Mouse (Mus musculus) MEL (cell line): Measurements from ENCODE around the gene Il31ra. TPM values are rescaled to one million over a fixed set of nuclear protein-coding genes. Genes with fewer than 3 reads are reported as not detected.

Experiments used
- DNase-seq: peaks from one replicate; pipeline ENCODE4 v3.0.0; 2011; ENCODE audit warnings: low read depth, low spot score
- H3K27ac ChIP-seq: 2 replicates; pipeline ENCODE4 v1.5.1; 2012; ENCODE audit warnings: low read depth, mild to moderate bottlenecking, control low read depth, low read length, moderate library complexity; ENCODE audit not compliant: control insufficient read depth
- H3K27me3 ChIP-seq, 2 experiments: fragments of 150-350 bp in 1 of 2; sonication (generic) in 1 of 2; 2 replicates each; pipeline ENCODE4 v1.6.1; 2012; ENCODE audit warnings: low read length in 2 of 2, mild to moderate bottlenecking in 2 of 2, improper control_type of control experiment in 1 of 2, moderate library complexity in 1 of 2; ENCODE audit not compliant: insufficient read depth in 2 of 2, control insufficient read depth in 1 of 2
- H3K36me3 ChIP-seq, 2 experiments: 2 replicates each; pipeline ENCODE4 v1.6.1; 2012 to 2014; ENCODE audit warnings: low read length in 2 of 2, improper control_type of control experiment in 1 of 2, inconsistent platforms in 1 of 2, mild to moderate bottlenecking in 1 of 2; ENCODE audit not compliant: insufficient read depth in 2 of 2, control insufficient read depth in 1 of 2
- H3K4me1 ChIP-seq, 2 experiments: fragments of 150-350 bp in 1 of 2; sonication (generic) in 1 of 2; 2 replicates each; pipeline ENCODE4 v1.6.1; 2012; ENCODE audit warnings: low read length in 2 of 2, improper control_type of control experiment in 1 of 2, mild to moderate bottlenecking in 1 of 2; ENCODE audit not compliant: insufficient read depth in 2 of 2, control insufficient read depth in 1 of 2
- H3K4me3 ChIP-seq, 2 experiments: fragments of 150-350 bp in 1 of 2; sonication (generic) in 1 of 2; 2 replicates each; pipeline ENCODE4 v1.5.1; 2012; ENCODE audit warnings: low read depth in 2 of 2, low read length in 2 of 2, mild to moderate bottlenecking in 2 of 2, moderate library complexity in 2 of 2, control low read depth in 1 of 2, improper control_type of control experiment in 1 of 2; ENCODE audit not compliant: control insufficient read depth in 1 of 2, insufficient read depth in 1 of 2
- H3K79me2 ChIP-seq: 2 replicates; pipeline ENCODE4 v1.6.1; 2012; ENCODE audit warnings: mild to moderate bottlenecking, low read length, moderate library complexity; ENCODE audit not compliant: control insufficient read depth, poor library complexity, insufficient read depth
- H3K9ac ChIP-seq: 2 replicates; pipeline ENCODE4 v1.6.1; 2012; ENCODE audit warnings: low read depth, mild to moderate bottlenecking, control low read depth, low read length, moderate library complexity; ENCODE audit not compliant: control insufficient read depth, poor library complexity, severe bottlenecking
- H3K9me3 ChIP-seq: fragments of 150-350 bp; sonication (generic); replicated peaks from 2 replicates; pipeline ENCODE4 v1.6.1; 2012; ENCODE audit warnings: mild to moderate bottlenecking, low read length, improper control_type of control experiment, moderate library complexity; ENCODE audit not compliant: insufficient read depth
- BHLHE40 ChIP-seq: IDR thresholded peaks from 2 replicates; pipeline ENCODE4 v1.6.1; 2012; ENCODE audit warnings: low read depth, mild to moderate bottlenecking, inconsistent platforms, low read length, improper control_type of control experiment, borderline replicate concordance
- CHD1 ChIP-seq: IDR thresholded peaks from 2 replicates; pipeline ENCODE4 v1.6.1; 2012; ENCODE audit warnings: low read depth, mild to moderate bottlenecking, inconsistent platforms, low read length, improper control_type of control experiment
- CHD2 ChIP-seq: IDR thresholded peaks from 2 replicates; pipeline ENCODE4 v1.6.1; 2011; ENCODE audit warnings: low read length, improper control_type of control experiment
- CTCF ChIP-seq, 3 experiments: IDR thresholded peaks in 2 of 3; conservative IDR thresholded peaks in 1 of 3; 2 replicates each; pipeline ENCODE4 v1.5.1; 2011 to 2012; ENCODE audit warnings: low read length in 3 of 3, low read depth in 2 of 3, mild to moderate bottlenecking in 2 of 3, improper control_type of control experiment in 1 of 3, inconsistent platforms in 1 of 3, mixed read lengths in 1 of 3, moderate library complexity in 1 of 3; ENCODE audit not compliant: control insufficient read depth in 1 of 3, insufficient read depth in 1 of 3, poor library complexity in 1 of 3, severe bottlenecking in 1 of 3
- ETS1 ChIP-seq: IDR thresholded peaks from 2 replicates; pipeline ENCODE4 v1.6.1; 2012; ENCODE audit warnings: low read depth, mild to moderate bottlenecking, inconsistent platforms, low read length, improper control_type of control experiment, moderate library complexity
- HCFC1 ChIP-seq: IDR thresholded peaks from 2 replicates; pipeline ENCODE4 v1.6.1; 2012; ENCODE audit warnings: low read depth, mild to moderate bottlenecking, inconsistent platforms, low read length, improper control_type of control experiment, moderate library complexity
- MXI1 ChIP-seq: IDR thresholded peaks from 2 replicates; pipeline ENCODE4 v1.6.1; 2011; ENCODE audit warnings: mild to moderate bottlenecking, low read depth, low read length, improper control_type of control experiment
- MYC ChIP-seq: IDR thresholded peaks from 2 replicates; pipeline ENCODE4 v1.6.1; 2011; ENCODE audit warnings: low read depth, mild to moderate bottlenecking, low read length, improper control_type of control experiment, moderate library complexity
- NELFE ChIP-seq: IDR thresholded peaks from 2 replicates; pipeline ENCODE4 v1.6.1; 2011; ENCODE audit warnings: low read depth, low read length, improper control_type of control experiment
- NRF1 ChIP-seq: IDR thresholded peaks from 2 replicates; pipeline ENCODE4 v1.6.1; 2014; ENCODE audit warnings: low read depth, mild to moderate bottlenecking, inconsistent platforms, low read length, improper control_type of control experiment, moderate library complexity; ENCODE audit not compliant: poor library complexity, insufficient read depth, severe bottlenecking
- POLR2AphosphoS2 ChIP-seq: IDR thresholded peaks from 2 replicates; pipeline ENCODE4 v1.6.1; 2011; ENCODE audit warnings: low read length, improper control_type of control experiment
- RAD21 ChIP-seq: IDR thresholded peaks from 2 replicates; pipeline ENCODE4 v1.6.1; 2011; ENCODE audit warnings: mild to moderate bottlenecking, low read depth, low read length, improper control_type of control experiment
- RCOR1 ChIP-seq: IDR thresholded peaks from 2 replicates; pipeline ENCODE4 v1.6.1; 2012; ENCODE audit warnings: low read depth, mild to moderate bottlenecking, inconsistent platforms, low read length, improper control_type of control experiment
- SIN3A ChIP-seq: IDR thresholded peaks from 2 replicates; pipeline ENCODE4 v1.6.1; 2012; ENCODE audit warnings: low read length, improper control_type of control experiment, inconsistent platforms
- SMC3 ChIP-seq: IDR thresholded peaks from 2 replicates; pipeline ENCODE4 v1.6.1; 2011; ENCODE audit warnings: low read depth, low read length, improper control_type of control experiment
- TAL1 ChIP-seq: IDR thresholded peaks from 2 replicates; pipeline ENCODE4 v1.6.1; 2012; ENCODE audit warnings: mild to moderate bottlenecking, inconsistent platforms, low read length, moderate library complexity, mixed read lengths
- TBP ChIP-seq: IDR thresholded peaks from 2 replicates; pipeline ENCODE4 v1.8.0; 2011; ENCODE audit warnings: low read depth, low read length, improper control_type of control experiment
- TCF12 ChIP-seq: IDR thresholded peaks from 2 replicates; pipeline ENCODE4 v1.6.1; 2014; ENCODE audit warnings: low read depth, mild to moderate bottlenecking, inconsistent platforms, low read length, improper control_type of control experiment, moderate library complexity
- UBTF ChIP-seq: IDR thresholded peaks from 2 replicates; pipeline ENCODE4 v1.6.1; 2012; ENCODE audit warnings: low read depth, mild to moderate bottlenecking, inconsistent platforms, low read length, improper control_type of control experiment, moderate library complexity, borderline replicate concordance; ENCODE audit not compliant: insufficient read depth
- USF1 ChIP-seq: IDR thresholded peaks from 2 replicates; pipeline ENCODE4 v1.6.1; 2014; ENCODE audit warnings: low read depth, mild to moderate bottlenecking, inconsistent platforms, low read length, improper control_type of control experiment, moderate library complexity
- USF2 ChIP-seq, 2 experiments: IDR thresholded peaks; 2 replicates each; pipeline ENCODE4 v1.6.1; 2011 to 2012; ENCODE audit warnings: improper control_type of control experiment in 2 of 2, low read length in 2 of 2, borderline replicate concordance in 1 of 2, inconsistent platforms in 1 of 2, low read depth in 1 of 2, mild to moderate bottlenecking in 1 of 2; ENCODE audit not compliant: insufficient read depth in 1 of 2
- ZC3H11A ChIP-seq: IDR thresholded peaks from 2 replicates; pipeline ENCODE4 v1.6.1; 2012; ENCODE audit warnings: low read depth, mild to moderate bottlenecking, inconsistent platforms, low read length, improper control_type of control experiment
- ZKSCAN1 ChIP-seq: IDR thresholded peaks from 2 replicates; pipeline ENCODE4 v1.6.1; 2012; ENCODE audit warnings: low read depth, mild to moderate bottlenecking, inconsistent platforms, low read length, improper control_type of control experiment, moderate library complexity
- ZMIZ1 ChIP-seq: IDR thresholded peaks from 2 replicates; pipeline ENCODE4 v1.6.1; 2012; ENCODE audit warnings: low read depth, mild to moderate bottlenecking, inconsistent platforms, low read length, improper control_type of control experiment, moderate library complexity
- polyA plus RNA-seq, 2 experiments: library from polyadenylated mRNA; stranded (reverse) in 1 of 2; unstranded in 1 of 2; fragments of >175 nt in 1 of 2; fragments of >200 nt in 1 of 2; gene quantifications; 2 replicates each; pipeline versions ENCODE4 v1.2.1 to v1.2.4; 2012; ENCODE audit warnings: low replicate concordance in 2 of 2, low read depth in 1 of 2; ENCODE audit not compliant: insufficient read length in 2 of 2, insufficient read depth in 1 of 2, missing spikeins in 1 of 2
- total RNA-seq: library from RNA; depleted of rRNA; stranded (reverse); fragments of 300-350 nt; gene quantifications from 2 replicates; pipeline ENCODE4 v1.2.3, GENCODE M21; 2012

Gene Il31ra
- total and polyA plus RNA-seq, 3 experiments, result 2.1 to 2.2 TPM; not detected in 1

DNA sequence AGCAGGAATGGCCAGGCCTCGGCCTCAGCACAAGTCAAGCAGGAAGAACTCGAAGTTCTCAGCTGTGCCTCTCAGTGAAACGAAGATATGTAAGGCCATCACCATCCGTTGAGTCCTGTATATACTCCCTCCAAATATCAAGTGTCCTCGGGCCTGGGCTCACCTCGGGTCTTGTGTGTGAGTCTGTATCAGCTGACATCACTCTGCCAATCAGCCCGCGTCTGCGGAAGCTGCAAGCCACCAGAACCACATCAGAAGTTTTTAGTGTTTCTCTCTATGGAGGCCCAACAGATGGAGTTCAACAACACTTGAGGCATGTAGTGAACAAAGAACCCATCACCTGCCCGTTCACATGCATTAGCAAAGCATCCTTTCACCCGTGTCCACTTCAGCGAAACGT is 86.5 kb downstream of the Il31ra start:
- no peak for TF ChIP-seq SIN3A
- TF ChIP-seq UBTF, result no peak
- TF ChIP-seq CHD1, result no peak
- TF ChIP-seq CTCF (IDR thresholded peaks at IDR 0.05 in 2 of 3, conservative IDR thresholded peaks at IDR 0.05 in 1 of 3; ENCODE audit: control insufficient read depth in 1 of 3, insufficient read depth in 1 of 3, low read depth in 2 of 3, low read length in 3 of 3, poor library complexity in 1 of 3, severe bottlenecking in 1 of 3), result no peak
- TF ChIP-seq ZC3H11A, result no peak
- no peak for TF ChIP-seq SMC3
- TF ChIP-seq CHD2, result no peak
- TF ChIP-seq ZKSCAN1, result no peak
- no peak for TF ChIP-seq USF1
- TF ChIP-seq MXI1, result no peak
- H3K4me3 ChIP-seq, result no peak overlapping the region
- H3K27ac ChIP-seq, result no peak overlapping the region
- H3K27me3 ChIP-seq, result no peaks in the 10 kb centered on the region
- DNase-seq, result no peak
- H3K79me2 ChIP-seq, result no peaks in the 10 kb centered on the region
- H3K36me3 ChIP-seq, result no peaks in the 10 kb centered on the region; a peak in 2 of 4 replicates
- H3K9me3 ChIP-seq, result no peaks in the 10 kb centered on the region
- H3K9ac ChIP-seq, result no peak overlapping the region
- peaks cover 0 to 15% of the 10 kb centered on the region in 2 experiments; a peak in 3 of 4 replicates for H3K4me1 ChIP-seq

DNA sequence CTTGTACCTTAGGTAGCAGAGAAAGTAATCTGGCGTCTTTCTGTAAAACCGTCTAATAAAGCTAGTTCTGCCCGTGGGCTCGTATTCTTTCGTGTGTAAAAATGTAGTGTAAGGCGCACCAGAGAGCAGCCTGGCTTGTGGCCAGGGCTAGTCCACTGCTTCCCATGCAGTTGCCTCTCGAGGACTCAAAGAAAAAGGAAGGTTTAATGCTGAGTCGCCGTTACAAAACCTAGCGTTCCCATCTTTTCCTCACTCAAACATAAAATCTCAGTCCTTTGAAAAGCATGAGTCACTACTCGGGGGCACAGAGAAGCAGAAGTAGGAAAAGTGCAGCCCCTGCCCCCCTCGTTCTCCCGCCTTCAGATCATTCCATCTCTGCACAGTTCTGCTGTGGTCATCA is 87.4 kb downstream of the Il31ra start:
- H3K27ac ChIP-seq, result no peak overlapping the region
- no peak overlapping the region for H3K4me3 ChIP-seq
- no peaks in the 10 kb centered on the region for H3K79me2 ChIP-seq
- peaks cover 0 to 14% of the 10 kb centered on the region in 2 experiments; a peak in 2 of 4 replicates for H3K4me1 ChIP-seq
- no peaks in the 10 kb centered on the region for H3K9me3 ChIP-seq
- H3K36me3 ChIP-seq, result no peaks in the 10 kb centered on the region; a peak in 2 of 4 replicates
- H3K9ac ChIP-seq, result no peak overlapping the region
- no peaks in the 10 kb centered on the region for H3K27me3 ChIP-seq
- no peak for TF ChIP-seq TCF12
- TF ChIP-seq ZMIZ1, result no peak
- no peak for TF ChIP-seq RCOR1
- TF ChIP-seq POLR2AphosphoS2, result no peak
- TF ChIP-seq HCFC1, result no peak
- TF ChIP-seq USF2 (IDR thresholded peaks at IDR 0.05; ENCODE audit: borderline replicate concordance in 1 of 2, insufficient read depth in 1 of 2, low read depth in 1 of 2, low read length in 2 of 2), result no peak
- no peak for TF ChIP-seq NRF1
- no peak for TF ChIP-seq TBP
- no peak for TF ChIP-seq RAD21
- no peak for TF ChIP-seq MYC
- TF ChIP-seq TAL1, result no peak
- no peak for TF ChIP-seq ETS1
- TF ChIP-seq BHLHE40, result no peak
- TF ChIP-seq NELFE, result no peak
- no peak for DNase-seq
